Mouse (Mus musculus) v-Abl transformed pro-B cells (cell line): Measurements from ENCODE around the gene Acsl5.

Experiments
- in situ Hi-C, 2 experiments: fragments of 400-800 bp; cut with MboI; formaldehyde crosslinking; loops; one replicate each; pipeline ENCODE4 v1.15.1; 2025; ENCODE audit not compliant: unreplicated experiment in 2 of 2

The Acsl5 gene

GRCm38 (mm10) chr19:55251383-55252124, at the start of gene Acsl5:
Acsl5 (plus strand) TSS chr19:55251938.
- in situ Hi-C loops = loop anchor here (5.0 to 10.0 kb wide), 2 partner anchors 34 to 53 kb away; no protein-coding TSS in a partner anchor

GRCm38 (mm10) chr19:55206482-55207138, 45.1 kb upstream of the Acsl5 start:
- in situ Hi-C loops = loop anchor here (5.0 to 25.0 kb wide), 9 partner anchors 444 to 1554 kb away; partner anchors contain the start of gene Adra2a (in 1 of the 2)

GRCm38 (mm10) chr19:55207205-55207604, 44.5 kb upstream of the Acsl5 start:
- in situ Hi-C loops = loop anchor here (5.0 to 25.0 kb wide), 9 partner anchors 445 to 1555 kb away; partner anchors contain the start of gene Adra2a (in 1 of the 2)

- in situ Hi-C loops = loop anchor here (5.0 to 25.0 kb wide), 9 partner anchors 446 to 1556 kb away; partner anchors contain the start of gene Adra2a (in 1 of the 2)
These were observed 43.8 kb upstream of the Acsl5 start for GRCm38 (mm10) chr19:55207746-55208538.

- in situ Hi-C loops = loop anchor here (5.0 to 25.0 kb wide), 9 partner anchors 446 to 1556 kb away; partner anchors contain the start of gene Adra2a (in 1 of the 2)
These were observed 43.1 kb upstream of the Acsl5 start for GRCm38 (mm10) chr19:55208654-55209053.

- in situ Hi-C loops = loop anchor here (5.0 to 25.0 kb wide), 9 partner anchors 447 to 1557 kb away; partner anchors contain the start of gene Adra2a (in 1 of the 2)
These were observed 42.7 kb upstream of the Acsl5 start for GRCm38 (mm10) chr19:55209084-55209483.

- in situ Hi-C loops = loop anchor here (10.0 to 25.0 kb wide), 4 partner anchors 449 to 1043 kb away; no protein-coding TSS in a partner anchor
These were observed 40.0 kb upstream of the Acsl5 start for GRCm38 (mm10) chr19:55211698-55212097.

GRCm38 (mm10) chr19:55213617-55214340, 38.0 kb upstream of the Acsl5 start:
- in situ Hi-C loops = loop anchor here (10.0 to 25.0 kb wide), 4 partner anchors 451 to 1041 kb away; no protein-coding TSS in a partner anchor

GRCm38 (mm10) chr19:55216876-55217275, 34.9 kb upstream of the Acsl5 start:
- in situ Hi-C loops = loop anchor here (5.0 to 25.0 kb wide), 6 partner anchors 35 to 1038 kb away; partner anchors contain the start of gene Acsl5 (in 1 of the 2)

- in situ Hi-C loops = loop anchor here (5.0 to 25.0 kb wide), 6 partner anchors 35 to 1037 kb away; partner anchors contain the start of gene Acsl5 (in 1 of the 2)
These were observed 34.4 kb upstream of the Acsl5 start for GRCm38 (mm10) chr19:55217365-55217764.

GRCm38 (mm10) chr19:55218192-55218739, 33.5 kb upstream of the Acsl5 start:
- in situ Hi-C loops = loop anchor here (5.0 to 25.0 kb wide), 6 partner anchors 34 to 1037 kb away; partner anchors contain the start of gene Acsl5 (in 1 of the 2)

GRCm38 (mm10) chr19:55218741-55219221, 33.0 kb upstream of the Acsl5 start:
- in situ Hi-C loops = loop anchor here (5.0 to 25.0 kb wide), 6 partner anchors 34 to 1036 kb away; partner anchors contain the start of gene Acsl5 (in 1 of the 2)

GRCm38 (mm10) chr19:55219359-55219758, 32.4 kb upstream of the Acsl5 start:
- in situ Hi-C loops = loop anchor here (5.0 to 25.0 kb wide), 6 partner anchors 33 to 1035 kb away; partner anchors contain the start of gene Acsl5 (in 1 of the 2)

- in situ Hi-C loops = loop anchor here in 1 of 2 experiments (5.0 to 25.0 kb wide), 5 partner anchors 86 to 1034 kb away; no protein-coding TSS in a partner anchor
These were observed 30.5 kb upstream of the Acsl5 start for GRCm38 (mm10) chr19:55221208-55221607.

- in situ Hi-C loops = loop anchor here in 1 of 2 experiments (5.0 to 25.0 kb wide), 5 partner anchors 85 to 1033 kb away; no protein-coding TSS in a partner anchor
These were observed 29.5 kb upstream of the Acsl5 start for GRCm38 (mm10) chr19:55222268-55222667.

- in situ Hi-C loops = loop anchor here in 1 of 2 experiments (10.0 to 25.0 kb wide), 2 partner anchors 636 to 1028 kb away; no protein-coding TSS in a partner anchor
These were observed 25.1 kb upstream of the Acsl5 start for GRCm38 (mm10) chr19:55226621-55227020.

- in situ Hi-C loops = loop anchor here in 1 of 2 experiments (10.0 to 25.0 kb wide), 2 partner anchors 635 to 1028 kb away; no protein-coding TSS in a partner anchor
These were observed 24.6 kb upstream of the Acsl5 start for GRCm38 (mm10) chr19:55227135-55227534.

- in situ Hi-C loops = loop anchor here in 1 of 2 experiments (25.0 kb wide), 1 partner anchor 631 kb away; no protein-coding TSS in a partner anchor
These were observed 20.7 kb upstream of the Acsl5 start for GRCm38 (mm10) chr19:55231081-55231480.
